ENCODE assay signal across 8 mouse cellular contexts in the genomic region with DNA sequence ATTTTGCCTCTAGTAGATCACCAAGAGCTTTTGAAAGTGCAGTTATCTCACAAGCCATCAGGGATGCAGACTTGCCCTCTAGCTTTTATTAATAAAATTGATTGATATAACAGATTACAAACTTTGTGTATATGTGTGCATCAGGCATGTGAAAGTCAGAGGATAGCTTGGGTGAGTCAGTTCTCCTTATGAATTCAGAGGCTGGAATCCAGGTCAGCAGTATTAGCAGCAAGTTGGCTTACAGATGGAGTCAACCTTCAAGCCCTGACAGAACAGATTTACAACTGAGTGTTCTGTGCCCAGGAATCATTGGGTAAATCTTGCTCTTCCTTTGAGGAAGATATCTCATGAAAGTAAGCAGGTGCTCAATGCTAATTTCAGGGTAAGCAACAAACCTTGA. TPM values are rescaled to one million over a fixed set of nuclear protein-coding genes. Genes with fewer than 3 reads are reported as not detected.
A peak's percentile ranks its signal among the peaks of the same experiment; 100 is the strongest.
DNase-seq lines count a peak whose midpoint lies in the region; ATAC-seq and TF ChIP-seq lines count a peak whose summit lies in the region.

No protein-coding gene starts in this region.

- H3K27ac ChIP-seq in heart, embryonic 11.5 days (ENCODE audit: low read depth, low read length) = no peak overlapping the region
- no peak overlapping the region for H3K27ac ChIP-seq in ES-Bruce4 (ENCODE audit: insufficient read depth, low read length)
- H3K27ac ChIP-seq in forebrain, embryonic 11.5 days (ENCODE audit: low read depth, low read length) = no peak overlapping the region
- peak overlapping the region; percentile 94; the same call in 1 of the 2 replicates for H3K27ac ChIP-seq in liver, embryonic 15.5 days (replicated peaks)

- H3K9me3 ChIP-seq in heart, embryonic 11.5 days (replicated peaks; ENCODE audit: control insufficient read depth, low read length) = no peaks in the 10 kb centered on the region
- no peaks in the 10 kb centered on the region for H3K9me3 ChIP-seq in ES-Bruce4 (replicated peaks; ENCODE audit: control insufficient read depth, insufficient read depth, low read length, poor library complexity, severe bottlenecking)
- no peaks in the 10 kb centered on the region for H3K9me3 ChIP-seq in forebrain, embryonic 11.5 days (ENCODE audit: control insufficient read depth, low read length)
- no peaks in the 10 kb centered on the region for H3K9me3 ChIP-seq in liver, embryonic 15.5 days (replicated peaks)

- no peak for DNase-seq in heart, postnatal 4 days
- no peak for DNase-seq in forebrain, embryonic 11.5 days (ENCODE audit: low spot score)
- DNase-seq in thymus, postnatal 36 days = no peak
- no peak for DNase-seq in testis, postnatal 10 days (ENCODE audit: low spot score)
- DNase-seq in right cerebral cortex, postnatal 10 days (ENCODE audit: low spot score in 2 of 2) = no peak

- no peaks in the 10 kb centered on the region for H3K36me3 ChIP-seq in heart, embryonic 11.5 days (ENCODE audit: control insufficient read depth, insufficient read depth, low read length)
- H3K36me3 ChIP-seq in ES-Bruce4 (ENCODE audit: control insufficient read depth, insufficient read depth, low read length, poor library complexity, severe bottlenecking) = no peaks in the 10 kb centered on the region
- no peaks in the 10 kb centered on the region for H3K36me3 ChIP-seq in forebrain, embryonic 11.5 days (ENCODE audit: control insufficient read depth, insufficient read depth, low read length)
- H3K36me3 ChIP-seq in liver, embryonic 15.5 days (replicated peaks) = no peaks in the 10 kb centered on the region; the same call in 1 of the 2 replicates

- peak overlapping the region; percentile 88 for H3K9ac ChIP-seq in heart, embryonic 11.5 days (ENCODE audit: low read depth, low read length)
- peak overlapping the region; percentile 67 for H3K9ac ChIP-seq in ES-Bruce4 (ENCODE audit: low read depth, poor library complexity, severe bottlenecking)
- peak overlapping the region; percentile 86 for H3K9ac ChIP-seq in forebrain, embryonic 11.5 days (ENCODE audit: low read length)
- peak overlapping the region; percentile 86 for H3K9ac ChIP-seq in liver, embryonic 15.5 days

- ATAC-seq in heart, embryonic 11.5 days (replicated peaks; ENCODE audit: insufficient number of reproducible peaks, low FRiP score, low TSS enrichment) = no peak
- no peak for ATAC-seq in forebrain, embryonic 11.5 days (replicated peaks; ENCODE audit: low FRiP score)
- no peak for ATAC-seq in liver, embryonic 15.5 days (ENCODE audit: insufficient read depth)

- TF ChIP-seq EP300 in ES-Bruce4 (IDR thresholded peaks at IDR 0.05; ENCODE audit: insufficient read depth, low read depth, low read length) = no peak

- peaks cover 5% of the 10 kb centered on the region; the same call in 1 of the 2 replicates for H3K4me1 ChIP-seq in heart, embryonic 11.5 days (ENCODE audit: control insufficient read depth, insufficient read depth, low read length)
- no peaks in the 10 kb centered on the region for H3K4me1 ChIP-seq in ES-Bruce4 (ENCODE audit: control insufficient read depth, insufficient read depth, low read length)
- peaks cover 3% of the 10 kb centered on the region; the same call in 1 of the 2 replicates for H3K4me1 ChIP-seq in forebrain, embryonic 11.5 days (replicated peaks; ENCODE audit: control insufficient read depth, insufficient read depth, low read length)
- H3K4me1 ChIP-seq in liver, embryonic 15.5 days (replicated peaks) = peaks cover 21% of the 10 kb centered on the region

- H3K4me3 ChIP-seq in heart, embryonic 11.5 days (ENCODE audit: low read depth, low read length) = peak overlapping the region; percentile 74
- H3K4me3 ChIP-seq in ES-Bruce4 (ENCODE audit: low read depth, low read length) = peak overlapping the region; percentile 67; the same call in 1 of the 2 replicates
- H3K4me3 ChIP-seq in forebrain, embryonic 11.5 days (ENCODE audit: low read depth, low read length) = peak overlapping the region; percentile 62
- peak overlapping the region; percentile 85 for H3K4me3 ChIP-seq in liver, embryonic 15.5 days (replicated peaks)

- no peak for TF ChIP-seq POLR2A in ES-Bruce4 (IDR thresholded peaks at IDR 0.05; ENCODE audit: insufficient read depth, low read length)

- peak overlapping the region; percentile 81 for H3K4me2 ChIP-seq in heart, embryonic 11.5 days
- peak overlapping the region; percentile 80 for H3K4me2 ChIP-seq in forebrain, embryonic 11.5 days (ENCODE audit: low read depth, low read length, severe bottlenecking)
- peak overlapping the region; percentile 89 for H3K4me2 ChIP-seq in liver, embryonic 15.5 days

- TF ChIP-seq CTCF in ES-Bruce4 (IDR thresholded peaks at IDR 0.05; ENCODE audit: low read depth, low read length) = no peak

- H3K27me3 ChIP-seq in heart, embryonic 11.5 days (ENCODE audit: control insufficient read depth, insufficient read depth, low read length) = no peaks in the 10 kb centered on the region
- no peaks in the 10 kb centered on the region for H3K27me3 ChIP-seq in ES-Bruce4 (ENCODE audit: control insufficient read depth, insufficient read depth, low read length, poor library complexity, severe bottlenecking)
- no peaks in the 10 kb centered on the region for H3K27me3 ChIP-seq in forebrain, embryonic 11.5 days (ENCODE audit: control insufficient read depth, insufficient read depth, low read length)
- H3K27me3 ChIP-seq in liver, embryonic 15.5 days = no peaks in the 10 kb centered on the region

RNA-seq across cellular contexts. Expression of a gene that starts 0.9 kb away (rescaled TPM):
- 14.5 and 14.9 TPM in 2 replicates for polyA plus RNA-seq in heart, embryonic 11.5 days (2014; fragmentation: Nextera tagmentation; extraction: Ambion mirVana)
- 10 to 100 TPM; 13.0 to 15.0 TPM for total RNA-seq in heart, postnatal 4 days (2021)
- polyA plus RNA-seq in ES-Bruce4 (2011; ENCODE audit: insufficient read depth, insufficient read length, low read depth, missing spikeins) = 46.6 and 47.9 TPM in 2 replicates
- polyA plus RNA-seq in forebrain, embryonic 11.5 days (2014; fragmentation: Nextera tagmentation; extraction: Ambion mirVana) = 20.1 and 27.1 TPM in 2 replicates
- polyA plus RNA-seq in liver, embryonic 15.5 days (2015; fragmentation: Nextera tagmentation; extraction: Ambion mirVana) = 7.0 and 7.9 TPM in 2 replicates
